Mouse (Mus musculus) lung, adult 2 months (tissue): ENCODE data around the gene Carm1. TPM values are rescaled to one million over a fixed set of nuclear protein-coding genes. Genes with fewer than 3 reads are reported as not detected.

ENCODE experiments used
- DNase-seq: peaks from one replicate; pipeline ENCODE4 v3.0.0; 2022
- H3K4me1 ChIP-seq: fragments of 200-500 bp; 2 replicates; pipeline ENCODE4 v1.6.1; 2011; ENCODE audit warnings: low read length; ENCODE audit not compliant: control insufficient read depth, insufficient read depth
- H3K4me3 ChIP-seq: fragments of 200-500 bp; replicated peaks from 2 replicates; pipeline ENCODE3; 2011; ENCODE audit warnings: low read depth, mild to moderate bottlenecking, control low read depth, low read length; ENCODE audit errors: extremely low read depth
- CTCF ChIP-seq: fragments of 200-500 bp; IDR thresholded peaks from 2 replicates; pipeline ENCODE4 v1.5.1; 2011; ENCODE audit warnings: mild to moderate bottlenecking, low read length, control low read depth; ENCODE audit not compliant: insufficient read depth
- POLR2A ChIP-seq: fragments of 200-500 bp; IDR thresholded peaks from 2 replicates; pipeline ENCODE4 v1.6.1; 2011; ENCODE audit warnings: low read depth, mild to moderate bottlenecking, control low read depth, low read length, borderline replicate concordance; ENCODE audit errors: extremely low read depth
- WGBS: fragments of 180-500 bp; shearing (Covaris S2); methylation state at CpG from one replicate; pipeline ENCODE4 v1.1.7; 2018; 5-methylcytosine and 5-hydroxymethylcytosine counted together
- polyA plus RNA-seq: library from polyadenylated mRNA; depleted of rRNA; stranded (reverse); fragments of >200 nt; gene quantifications from 2 replicates; pipeline ENCODE4 v1.2.3, GENCODE M21; 2012

Carm1 gene
- polyA plus RNA-seq, 1 experiment, result 85.3 TPM

- WGBS, result 87% methylated on average over 8 of the region's 8 CpGs
- Histone ChIP-seq H3K4me3 (no peak overlapping the region), H3K4me1 (no peaks in the 10 kb centered on the region)
- no peak for DNase-seq
- TF ChIP-seq CTCF (no peak), POLR2A (no peak)
Measured at GRCm38 (mm10) chr9:21568657-21569255, 22.1 kb downstream of the Carm1 start.

GRCm38 (mm10) chr9:21574012-21574801 lies 27.5 kb downstream of the Carm1 start:
- no peak for TF ChIP-seq CTCF
- no peak for TF ChIP-seq POLR2A
- Histone ChIP-seq H3K4me1 (no peaks in the 10 kb centered on the region), H3K4me3 (no peak overlapping the region)
- no peak for DNase-seq
- 91% methylated on average over 8 of the region's 8 CpGs for WGBS

- WGBS, result 88% methylated on average over 10 of the region's 10 CpGs
- TF ChIP-seq CTCF (no peak), POLR2A (no peak)
- Histone ChIP-seq H3K4me3 (no peak overlapping the region), H3K4me1 (no peaks in the 10 kb centered on the region)
- DNase-seq, result no peak
Measured at GRCm38 (mm10) chr9:21575253-21575652, 28.6 kb downstream of the Carm1 start.

GRCm38 (mm10) chr9:21576286-21576685 lies 29.6 kb downstream of the Carm1 start:
- TF ChIP-seq CTCF, result no peak
- Histone ChIP-seq H3K4me1 (no peaks in the 10 kb centered on the region), H3K4me3 (no peak overlapping the region)
- DNase-seq, result no peak
- 95% methylated on average over 1 of the region's 1 CpGs for WGBS

- H3K4me1 ChIP-seq, result no peaks in the 10 kb centered on the region
- no peak for DNase-seq
- TF ChIP-seq POLR2A (no peak), CTCF (no peak)
- no peak overlapping the region for H3K4me3 ChIP-seq
- 70% methylated on average over 3 of the region's 3 CpGs for WGBS
Measured at GRCm38 (mm10) chr9:21578226-21578625, 31.5 kb downstream of the Carm1 start.

GRCm38 (mm10) chr9:21585401-21585800 lies 38.7 kb downstream of the Carm1 start:
- no peak overlapping the region for H3K4me3 ChIP-seq
- 95% methylated on average over 1 of the region's 1 CpGs for WGBS
- no peak for TF ChIP-seq POLR2A
- TF ChIP-seq CTCF, result no peak

GRCm38 (mm10) chr9:21587678-21588349 lies 41.1 kb downstream of the Carm1 start:
- DNase-seq, result no peak
- 81% methylated on average over 23 of the region's 23 CpGs for WGBS
- TF ChIP-seq POLR2A, result no peak
- no peak for TF ChIP-seq CTCF
- 0 out of 2 replicates have a peak, but pooled peaks cover 3% of the 10 kb centered on the region for H3K4me1 ChIP-seq
- no peak overlapping the region for H3K4me3 ChIP-seq

More at GRCm38 (mm10) chr9:21585401-21585800, 38.7 kb downstream of the Carm1 start:
- no peaks in the 10 kb centered on the region for H3K4me1 ChIP-seq
- no peak for DNase-seq

- no peak for DNase-seq
- WGBS, result 79% methylated on average over 8 of the region's 8 CpGs
- TF ChIP-seq CTCF (no peak), POLR2A (no peak)
- Histone ChIP-seq H3K4me3 (no peak overlapping the region), H3K4me1 (0 out of 2 replicates have a peak, but pooled peaks cover 3% of the 10 kb centered on the region)
Measured at GRCm38 (mm10) chr9:21588350-21588749, 41.7 kb downstream of the Carm1 start.

GRCm38 (mm10) chr9:21589538-21589937 lies 42.8 kb downstream of the Carm1 start:
- TF ChIP-seq CTCF (no peak), POLR2A (no peak)
- 89% methylated on average over 5 of the region's 5 CpGs for WGBS
- H3K4me1 ChIP-seq, result peaks cover 7% of the 10 kb centered on the region; the same call in 1 of the 2 replicates
- no peak overlapping the region for H3K4me3 ChIP-seq
- DNase-seq, result no peak
